Mouse (Mus musculus) testis, adult 2 months (tissue): ENCODE results near the gene BC029722.

ENCODE experiments used
- CTCF ChIP-seq: fragments of 200-500 bp; IDR thresholded peaks from 2 replicates; pipeline ENCODE4 v1.5.1; 2012; ENCODE audit warnings: low read depth, mild to moderate bottlenecking, inconsistent platforms, low read length, moderate library complexity; ENCODE audit not compliant: control insufficient read depth, insufficient read depth, insufficient replicate concordance
- POLR2A ChIP-seq: fragments of 200-500 bp; IDR thresholded peaks from 2 replicates; pipeline ENCODE4 v1.6.1; 2012; ENCODE audit warnings: low read depth, mild to moderate bottlenecking, inconsistent platforms, low read length, moderate library complexity; ENCODE audit not compliant: control insufficient read depth

- TF ChIP-seq CTCF (no peak), POLR2A (no peak)
Observed at GRCm38 (mm10) chr2:155817301-155818245, 1.7 kb downstream of the BC029722 start.
